Mouse (Mus musculus) layer of hippocampus, postnatal 14 days (tissue): ENCODE data around the gene Acad12. TPM values are rescaled to one million over a fixed set of nuclear protein-coding genes. Genes with fewer than 3 reads are reported as not detected.

Source experiments
- DNase-seq, 2 experiments: peaks; one replicate each; pipeline ENCODE4 v3.0.0; 2021 to 2022; ENCODE audit warnings: low spot score in 2 of 2, mixed read lengths in 1 of 2
- total RNA-seq, 2 experiments: library from RNA; stranded (reverse); gene quantifications; 2 replicates each; pipeline ENCODE4 v1.2.3; 2021

Gene Acad12
- total RNA-seq, 2 experiments from 2014 or later, result 4.7 to 4.9 TPM

DNA sequence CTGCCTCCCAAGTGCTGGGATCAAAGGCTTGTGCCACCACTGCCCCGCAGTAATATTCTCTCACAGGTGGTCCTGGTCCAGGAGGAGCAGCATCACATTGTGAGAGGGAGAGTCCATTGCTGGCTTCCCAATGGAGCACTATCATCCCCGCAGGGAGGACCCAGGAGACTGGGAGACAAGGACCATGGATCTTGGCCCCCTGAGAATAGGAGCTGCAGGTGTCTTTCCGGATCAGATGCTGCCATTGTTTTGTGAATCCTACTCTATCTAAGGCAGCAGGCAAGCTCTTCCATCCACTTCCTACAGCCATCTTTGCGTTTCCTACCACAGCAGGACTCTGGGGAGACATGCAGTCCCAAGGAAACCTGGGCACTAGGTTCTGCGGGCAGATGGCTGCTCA, 33.0 kb downstream of the Acad12 start:
- DNase-seq, result no peak

DNA sequence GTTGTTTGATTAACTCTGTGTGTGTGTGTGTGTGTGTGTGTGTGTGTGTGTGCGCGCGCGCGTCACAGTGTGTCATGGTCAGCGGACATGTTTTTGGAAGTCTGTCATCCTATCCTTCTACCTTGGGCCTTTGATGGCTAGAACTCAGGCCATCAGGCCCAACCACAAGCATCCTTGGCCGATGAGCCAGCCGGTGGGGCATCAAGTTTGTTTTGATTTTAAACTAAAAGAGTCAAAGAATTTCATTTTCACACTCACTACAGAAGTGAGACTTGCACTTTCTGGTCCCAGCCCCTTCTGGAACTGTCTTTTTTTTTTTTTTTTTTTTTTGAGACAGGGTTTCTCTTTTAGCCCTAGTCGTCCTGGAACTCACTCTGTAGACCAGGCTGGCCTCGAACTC, 33.7 kb downstream of the Acad12 start:
- no peak for DNase-seq

DNA sequence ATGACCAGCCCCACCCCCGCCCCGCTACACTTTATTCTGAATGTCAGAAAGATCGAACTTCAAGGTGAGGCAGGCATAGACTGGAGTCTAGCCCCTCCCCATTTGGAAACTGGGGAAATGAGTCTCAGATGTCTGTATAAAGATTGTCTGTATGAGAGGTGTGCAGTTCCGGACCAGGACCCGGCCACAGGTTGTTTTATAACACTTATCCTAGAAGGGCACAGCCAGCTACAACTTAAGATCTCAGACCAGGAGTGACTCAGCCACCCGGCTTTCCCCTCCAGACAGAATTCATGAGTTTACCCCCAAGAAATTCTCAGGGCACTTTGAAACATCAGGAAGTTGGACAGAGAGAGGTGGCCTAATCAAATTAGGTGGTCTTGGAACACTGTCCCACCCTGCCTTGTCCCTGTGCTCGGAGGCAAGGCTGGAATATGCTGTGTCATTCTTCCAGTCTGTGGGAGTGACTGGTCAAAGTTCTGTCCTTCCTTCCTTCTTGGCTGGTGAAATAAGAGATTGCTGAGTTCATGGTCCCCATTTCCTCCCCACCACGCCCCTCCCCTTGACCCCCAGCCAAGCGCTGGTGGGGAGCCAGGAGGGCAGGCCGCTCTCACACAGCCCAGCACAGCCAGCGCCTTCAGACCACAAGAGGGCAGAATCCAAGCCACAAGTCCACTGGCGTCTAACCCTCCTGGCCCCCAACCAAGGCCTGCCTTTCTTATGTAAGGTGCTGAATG, 34.8 kb downstream of the Acad12 start:
- peak; percentile 62 to 76 for DNase-seq

DNA sequence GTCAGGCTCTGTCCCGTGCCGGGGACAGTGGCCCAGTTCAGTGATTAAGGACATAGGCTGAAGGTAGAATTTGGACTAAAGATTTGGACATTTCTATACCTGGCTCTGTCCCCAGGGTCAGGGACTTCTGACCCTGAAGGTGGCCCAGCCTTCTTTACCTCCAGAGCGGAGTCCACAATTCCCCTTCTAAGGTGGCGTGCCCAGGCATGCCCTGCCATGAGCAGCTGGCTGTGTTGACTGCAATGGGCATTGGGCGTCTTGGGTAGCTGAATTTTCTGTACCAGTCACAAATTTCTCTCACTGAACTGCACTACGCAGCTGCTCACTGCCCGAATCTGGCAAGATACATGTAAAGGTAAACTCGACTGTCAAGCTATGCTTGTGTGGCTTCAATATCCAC, 36.8 kb downstream of the Acad12 start:
- no peak for DNase-seq

DNA sequence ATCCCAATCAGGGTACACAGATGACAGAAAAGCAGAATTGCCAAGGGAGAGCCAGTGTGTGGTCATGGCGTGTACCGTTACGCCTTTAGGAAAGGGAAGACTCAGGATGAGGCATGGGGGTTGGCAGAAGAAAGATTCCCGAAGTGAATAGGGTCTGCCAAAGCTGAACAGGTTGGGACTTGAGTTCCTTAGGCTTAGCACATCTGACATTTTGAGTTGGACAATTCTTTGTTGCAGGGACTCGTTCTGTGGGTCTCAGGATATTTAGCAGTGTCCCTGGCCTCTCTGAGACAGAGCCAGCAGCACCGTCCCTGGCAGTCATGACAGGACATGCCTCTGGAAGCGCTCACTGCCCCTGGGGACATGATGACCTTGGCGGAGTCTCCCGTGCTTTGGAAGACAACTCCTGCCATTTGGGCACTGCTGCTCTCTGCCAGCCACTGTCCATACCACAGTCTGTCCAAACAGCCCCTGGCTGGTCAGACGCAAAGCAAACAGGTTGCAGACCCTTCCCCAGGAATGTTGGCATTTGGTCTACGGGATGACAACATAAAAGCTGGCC, 41.7 kb downstream of the Acad12 start:
- no peak for DNase-seq

DNA sequence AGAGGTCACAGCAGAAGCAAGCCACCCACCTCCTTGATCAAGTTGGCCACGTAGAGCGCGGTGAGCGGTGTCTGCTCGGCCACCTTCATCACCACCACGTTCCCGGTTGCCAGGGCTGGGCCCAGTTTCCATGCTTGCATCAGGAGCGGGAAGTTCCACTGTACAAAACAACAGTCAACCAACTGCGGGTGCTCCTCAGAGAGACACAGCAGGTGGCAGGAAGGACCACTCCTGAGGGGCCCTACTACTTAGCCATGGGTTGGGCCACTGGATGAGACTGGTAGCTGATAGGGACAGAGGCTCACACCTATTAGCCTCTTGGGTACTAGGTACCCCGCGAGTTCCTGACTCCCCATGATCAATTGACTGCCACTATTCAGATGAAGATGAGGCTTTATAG, 42.9 kb downstream of the Acad12 start:
- no peak for DNase-seq

DNA sequence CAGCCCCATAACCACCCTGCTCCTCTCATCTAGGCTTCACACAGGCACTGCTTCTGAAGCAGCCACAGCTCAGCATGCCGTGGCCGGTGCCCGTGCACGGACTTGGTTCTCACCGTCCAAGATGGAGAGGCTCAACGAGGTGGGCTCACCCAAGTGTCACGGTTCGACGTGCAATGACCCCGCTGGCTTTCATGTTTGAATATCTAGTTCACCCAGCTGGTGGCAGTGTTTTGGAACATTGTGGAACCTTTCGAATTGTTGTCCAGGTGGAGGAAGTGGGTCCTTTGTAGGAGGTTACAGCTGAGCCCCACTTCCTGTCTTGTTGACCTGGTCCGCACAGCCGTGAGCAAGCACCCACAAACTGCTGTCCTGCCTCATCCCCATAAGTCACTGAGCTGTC, 44.6 kb downstream of the Acad12 start:
- no peak for DNase-seq

DNA sequence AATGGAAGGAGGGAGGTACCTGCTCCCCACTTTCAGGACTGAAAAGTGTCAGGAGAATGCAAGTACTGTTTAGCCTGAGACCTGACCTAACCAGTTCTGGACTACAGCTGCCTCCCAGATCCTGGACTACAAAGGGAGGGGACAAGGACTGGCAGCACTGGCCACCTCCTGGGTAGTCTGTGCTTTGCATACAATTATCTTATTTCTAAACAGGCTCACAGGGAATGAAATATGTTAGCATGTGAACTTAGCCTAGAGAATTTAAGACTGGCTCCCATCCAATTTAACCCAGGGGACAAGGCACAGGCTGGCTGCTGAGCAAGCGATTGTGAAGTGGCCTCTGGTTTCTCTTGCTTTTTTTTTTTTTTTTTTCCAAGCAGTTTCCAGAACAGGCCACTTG, 48.0 kb downstream of the Acad12 start:
- no peak for DNase-seq

DNA sequence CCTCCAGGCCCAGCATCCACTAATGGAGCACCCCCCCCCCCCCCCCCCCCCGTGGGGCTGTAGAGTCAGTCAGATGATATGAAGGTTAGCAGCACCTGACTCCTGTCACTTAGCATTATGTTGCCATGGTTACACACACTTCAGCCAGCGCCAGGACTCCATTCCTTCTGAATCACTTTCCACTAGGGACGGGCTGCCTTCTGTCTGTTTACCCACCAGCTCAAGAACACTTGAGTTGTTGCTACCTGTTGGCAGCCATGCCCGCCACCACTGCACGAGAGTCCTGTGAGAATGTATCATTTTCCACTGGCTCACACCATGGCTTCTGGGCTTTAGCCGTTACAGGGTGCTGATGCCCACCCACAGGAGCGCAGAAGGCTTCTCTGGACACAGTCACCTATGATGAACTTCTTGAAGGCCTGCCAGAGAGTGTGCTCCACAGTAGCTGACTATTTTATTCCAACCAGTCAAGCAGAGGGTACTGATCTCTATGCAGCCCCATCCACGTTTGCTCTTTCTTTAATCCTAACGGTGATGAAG, 48.8 kb downstream of the Acad12 start:
- no peak for DNase-seq

DNA sequence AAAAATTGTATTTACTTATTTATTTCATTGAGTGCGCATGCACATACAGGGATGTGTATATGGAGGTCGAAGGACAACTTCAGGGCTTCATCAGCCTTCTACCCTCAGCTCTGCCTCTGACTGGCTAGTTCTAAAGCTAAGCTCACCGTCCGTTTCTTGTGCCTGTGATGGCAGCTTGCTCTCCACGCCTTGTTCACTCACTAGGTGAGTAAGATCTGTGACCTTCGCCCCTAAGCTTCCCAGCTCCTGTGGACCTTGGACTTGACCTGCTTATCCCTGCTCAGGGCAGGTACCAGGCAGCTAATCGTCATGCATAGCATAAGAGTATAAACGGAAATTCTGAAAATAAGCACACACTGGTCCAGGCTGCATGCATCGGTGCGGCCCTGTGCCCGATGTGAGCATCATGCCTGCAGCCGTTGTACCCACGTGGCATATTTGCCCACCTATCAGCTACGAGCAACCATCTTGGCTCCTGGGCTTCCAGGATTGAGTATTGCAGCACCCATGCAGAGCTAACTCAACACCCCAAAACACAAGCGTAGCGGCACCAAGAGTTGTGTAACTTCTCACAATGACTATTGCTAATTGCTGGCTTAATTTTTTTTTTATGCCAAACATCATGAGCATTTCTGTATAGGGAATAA, 52.6 kb downstream of the Acad12 start:
- no peak for DNase-seq

DNA sequence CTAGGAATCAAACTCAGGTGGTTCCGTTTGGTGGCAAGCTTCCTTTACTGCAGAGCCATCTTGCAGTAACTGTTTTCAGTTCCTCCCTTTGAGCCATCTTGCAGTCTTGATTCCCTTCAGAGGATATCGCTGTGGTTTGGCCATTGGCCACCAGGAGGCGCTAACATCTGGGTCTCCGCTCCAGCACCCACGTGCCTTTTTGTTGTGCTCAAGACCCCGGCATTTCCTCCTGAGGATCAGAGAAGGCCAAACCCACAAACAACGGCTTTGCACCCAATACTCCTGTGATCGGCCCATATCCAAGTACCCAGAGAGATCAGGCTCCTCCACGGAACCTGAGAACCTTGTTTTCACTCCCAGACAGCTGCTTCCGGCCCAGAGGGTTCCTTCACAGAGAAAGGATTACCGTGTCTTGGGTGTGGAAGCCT, 54.3 kb downstream of the Acad12 start:
- peak; percentile 69 to 79 for DNase-seq

DNA sequence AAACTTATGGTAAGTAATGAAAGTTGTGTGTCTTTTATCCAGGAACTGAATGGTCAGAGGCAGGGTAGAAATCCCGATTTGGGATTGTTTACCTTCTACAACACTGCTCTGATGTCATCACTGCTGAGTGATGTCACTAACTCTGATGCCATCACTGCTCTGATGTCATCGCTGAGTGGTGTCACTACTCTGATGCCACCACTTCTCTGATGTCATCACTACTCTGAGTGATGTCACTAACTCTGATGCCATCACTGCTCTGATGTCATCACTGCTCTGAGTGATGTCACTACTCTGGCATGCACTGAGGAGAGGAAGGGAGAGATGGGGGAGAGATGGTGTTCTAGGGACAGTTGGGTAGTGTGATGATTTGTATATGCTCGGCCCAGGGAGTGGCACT, 56.3 kb downstream of the Acad12 start:
- no peak for DNase-seq

DNA sequence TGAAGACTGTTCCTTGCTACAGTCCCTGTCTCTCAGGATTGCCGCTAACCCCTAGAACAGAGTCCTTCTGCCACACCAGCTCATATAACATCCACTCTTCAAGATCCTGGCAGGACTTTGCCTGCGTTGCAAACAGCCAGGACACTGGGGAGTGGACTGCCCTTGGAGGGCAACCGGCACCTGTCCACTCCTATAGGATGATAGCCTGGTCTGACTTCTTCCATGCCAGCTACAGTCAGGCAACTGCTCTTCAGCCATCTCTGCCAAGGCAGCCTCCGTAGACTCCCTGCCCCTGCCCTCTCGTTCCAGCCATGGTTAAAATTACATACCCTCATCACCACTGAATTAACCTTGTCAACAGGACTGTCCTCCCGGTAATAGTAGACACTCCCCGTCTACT, 69.5 kb downstream of the Acad12 start:
- DNase-seq, result no peak

DNA sequence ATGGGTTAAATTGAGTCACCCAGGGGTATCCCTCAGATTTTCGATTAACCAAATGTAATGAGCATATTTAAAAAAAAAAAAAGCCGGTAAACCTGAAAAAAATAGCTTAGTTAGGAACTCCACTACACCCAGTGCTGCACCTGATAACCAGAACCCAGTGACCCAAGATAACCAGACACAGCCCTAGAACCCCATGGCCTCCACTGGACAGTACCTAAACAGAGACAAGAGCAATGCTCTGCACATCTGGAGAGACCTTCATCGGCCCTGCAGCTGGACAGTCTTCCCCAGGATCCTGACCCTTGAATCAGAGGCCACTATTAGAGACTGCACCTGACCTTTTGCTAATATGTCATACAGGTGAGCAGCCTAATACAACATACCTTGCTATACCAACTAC, 71.7 kb downstream of the Acad12 start:
- no peak for DNase-seq

Other genes starting within 250 kb of the Acad12 start
- 10 to 100 TPM; 81.9 to 84.2 TPM for gene Trafd1, start 233.3 kb downstream of the Acad12 start, total RNA-seq
- 10 to 100 TPM; 39.4 to 41.9 TPM for gene Naa25, start 221.0 kb downstream of the Acad12 start, total RNA-seq
- 10 to 100 TPM in 1 of 2 experiments, 1 to 10 TPM in 1; 5.7 to 11.3 TPM for gene Tmem116, start 167.0 kb downstream of the Acad12 start, total RNA-seq
- 100 to 1,000 TPM; 152 to 155 TPM for gene Erp29, start 166.4 kb downstream of the Acad12 start, total RNA-seq
- gene Adam1b, start 115.5 kb downstream of the Acad12 start, total RNA-seq, result under 1 TPM in 1 of 2 experiments, not detected in 1; 0.09 TPM
- 10 to 100 TPM; 11.1 to 11.7 TPM for gene Adam1a, start 73.5 kb downstream of the Acad12 start, total RNA-seq
- not detected for gene Gm42878, start 73.5 kb downstream of the Acad12 start, total RNA-seq
- gene Mapkapk5, start 73.0 kb downstream of the Acad12 start, total RNA-seq, result 10 to 100 TPM; 74.8 to 78.6 TPM
- 10 to 100 TPM; 88.3 to 96.7 TPM for gene Aldh2, start 25.1 kb downstream of the Acad12 start, total RNA-seq
- 1 to 10 TPM; 3.3 to 3.5 TPM for gene Acad10, start 41.6 kb upstream of the Acad12 start, total RNA-seq
- 10 to 100 TPM; 60.3 to 65.6 TPM for gene Brap, start 41.6 kb upstream of the Acad12 start, total RNA-seq
- 100 to 1,000 TPM; 220 to 237 TPM for gene Atxn2, start 92.4 kb upstream of the Acad12 start, total RNA-seq
- gene Sh2b3, start 218.7 kb upstream of the Acad12 start, total RNA-seq, result 10 to 100 TPM; 18.5 to 18.7 TPM
- gene Pheta1, start 230.0 kb upstream of the Acad12 start, total RNA-seq, result 10 to 100 TPM; 10.3 to 12.4 TPM